Mouse (Mus musculus) brown adipose tissue, adult 24 weeks (tissue): ENCODE measurements around the gene Lgals3. TPM values are rescaled to one million over a fixed set of nuclear protein-coding genes. Genes with fewer than 3 reads are reported as not detected.

Source experiments
- H3K27ac ChIP-seq: fragments of 200-500 bp; replicated peaks from 2 replicates; pipeline ENCODE4 v1.5.1; 2012; ENCODE audit warnings: low read depth, mild to moderate bottlenecking, low read length
- H3K4me1 ChIP-seq: fragments of 200-500 bp; 2 replicates; pipeline ENCODE4 v1.6.1; 2012; ENCODE audit warnings: low read length, mixed read lengths; ENCODE audit not compliant: control insufficient read depth, insufficient read depth, insufficient read length
- H3K4me3 ChIP-seq: fragments of 200-500 bp; 2 replicates; pipeline ENCODE4 v1.5.1; 2012; ENCODE audit warnings: low read depth, mild to moderate bottlenecking, low read length, moderate library complexity; ENCODE audit not compliant: insufficient read depth
- polyA plus RNA-seq: library from polyadenylated mRNA; stranded (reverse); fragments of >200 nt; gene quantifications from 2 replicates; pipeline ENCODE4 v1.2.4, GENCODE M21; 2012; ENCODE audit not compliant: missing spikeins, insufficient read depth, insufficient read length

Gene Lgals3
- polyA plus RNA-seq, 1 experiment = 11.3 TPM

- no peak overlapping the region for H3K27ac ChIP-seq
- H3K4me3 ChIP-seq = no peak overlapping the region
- no peaks in the 10 kb centered on the region for H3K4me1 ChIP-seq
Measured at GRCm38 (mm10) chr14:47354948-47355347, 12.6 kb upstream of the Lgals3 start.

- Histone ChIP-seq H3K4me3 (no peak overlapping the region), H3K4me1 (no peaks in the 10 kb centered on the region), H3K27ac (no peak overlapping the region)
Measured at GRCm38 (mm10) chr14:47356622-47357021, 10.9 kb upstream of the Lgals3 start.

GRCm38 (mm10) chr14:47359610-47360009, 7.9 kb upstream of the Lgals3 start:
- H3K4me1 ChIP-seq = no peaks in the 10 kb centered on the region

GRCm38 (mm10) chr14:47361418-47361817, 6.1 kb upstream of the Lgals3 start:
- H3K4me1 ChIP-seq = no peaks in the 10 kb centered on the region
- H3K27ac ChIP-seq = peak overlapping the region; percentile 79
- H3K4me3 ChIP-seq = no peak overlapping the region

More at GRCm38 (mm10) chr14:47359610-47360009, 7.9 kb upstream of the Lgals3 start:
- Histone ChIP-seq H3K27ac (peak overlapping the region; percentile 63), H3K4me3 (no peak overlapping the region)

GRCm38 (mm10) chr14:47361899-47362298, 5.7 kb upstream of the Lgals3 start:
- peak overlapping the region; percentile 79 for H3K27ac ChIP-seq
- H3K4me1 ChIP-seq = no peaks in the 10 kb centered on the region

GRCm38 (mm10) chr14:47364742-47365449, 2.7 kb upstream of the Lgals3 start:
- Histone ChIP-seq H3K4me1 (no peaks in the 10 kb centered on the region), H3K4me3 (no peak overlapping the region), H3K27ac (0 out of 2 replicates have a peak overlapping the region, but pooled peaks have one; percentile 28)

More at GRCm38 (mm10) chr14:47361899-47362298, 5.7 kb upstream of the Lgals3 start:
- no peak overlapping the region for H3K4me3 ChIP-seq

GRCm38 (mm10) chr14:47366881-47367321, 650 bp upstream of the Lgals3 start:
- Histone ChIP-seq H3K4me1 (no peaks in the 10 kb centered on the region), H3K27ac (no peak overlapping the region), H3K4me3 (no peak overlapping the region)

GRCm38 (mm10) chr14:47369741-47370140, 2.2 kb downstream of the Lgals3 start:
- Histone ChIP-seq H3K4me1 (no peaks in the 10 kb centered on the region), H3K4me3 (no peak overlapping the region), H3K27ac (no peak overlapping the region)

GRCm38 (mm10) chr14:47370790-47371189, 3.2 kb downstream of the Lgals3 start:
- no peak overlapping the region for H3K27ac ChIP-seq
- no peak overlapping the region for H3K4me3 ChIP-seq
- H3K4me1 ChIP-seq = no peaks in the 10 kb centered on the region

GRCm38 (mm10) chr14:47371689-47372088, 4.1 kb downstream of the Lgals3 start:
- Histone ChIP-seq H3K4me1 (no peaks in the 10 kb centered on the region), H3K27ac (no peak overlapping the region), H3K4me3 (no peak overlapping the region)

- Histone ChIP-seq H3K4me1 (no peaks in the 10 kb centered on the region), H3K27ac (peak overlapping the region; percentile 62), H3K4me3 (peak overlapping the region; percentile 64)
Measured at GRCm38 (mm10) chr14:47373728-47374678, 6.5 kb downstream of the Lgals3 start.

- Histone ChIP-seq H3K27ac (no peak overlapping the region; the same call in 1 of the 2 replicates), H3K4me3 (no peak overlapping the region), H3K4me1 (no peaks in the 10 kb centered on the region)
Measured at GRCm38 (mm10) chr14:47376526-47376925, 9.0 kb downstream of the Lgals3 start.

- Histone ChIP-seq H3K4me1 (no peaks in the 10 kb centered on the region), H3K27ac (no peak overlapping the region), H3K4me3 (no peak overlapping the region)
Measured at GRCm38 (mm10) chr14:47378336-47378735, 10.8 kb downstream of the Lgals3 start.

GRCm38 (mm10) chr14:47383911-47384310, 16.4 kb downstream of the Lgals3 start:
- Histone ChIP-seq H3K27ac (peak overlapping the region; percentile 64; the same call in 1 of the 2 replicates), H3K4me1 (peaks cover 4% of the 10 kb centered on the region; the same call in 1 of the 2 replicates), H3K4me3 (no peak overlapping the region)

GRCm38 (mm10) chr14:47384653-47385052, 17.1 kb downstream of the Lgals3 start:
- H3K4me1 ChIP-seq = peaks cover 4% of the 10 kb centered on the region; the same call in 1 of the 2 replicates
- no peak overlapping the region for H3K4me3 ChIP-seq
- no peak overlapping the region; the same call in 1 of the 2 replicates for H3K27ac ChIP-seq
